Mouse (Mus musculus): ENCODE measurements around the gene Slc1a6. TPM values are rescaled to one million over a fixed set of nuclear protein-coding genes. Genes with fewer than 3 reads are reported as not detected.

The Slc1a6 gene
- total and polyA plus RNA-seq, 2 experiments from 2014 or later, result 41.3 to 79.2 TPM

- Histone ChIP-seq H3K4me2 (ENCODE audit: low read depth, low read length) (no peak overlapping the region), H3K36me3 (ENCODE audit: insufficient read depth, low read length) (no peaks in the 10 kb centered on the region), H3K27me3 (ENCODE audit: insufficient read depth, low read length) (no peaks in the 10 kb centered on the region), H3K9ac (replicated peaks; ENCODE audit: low read length) (no peak overlapping the region), H3K9me3 (ENCODE audit: low read length) (no peaks in the 10 kb centered on the region), H3K4me1 (ENCODE audit: insufficient read depth, low read length) (0 out of 2 replicates have a peak, but pooled peaks cover 3% of the 10 kb centered on the region), H3K27ac (no peak overlapping the region), H3K4me3 (ENCODE audit: low read length) (no peak overlapping the region)
- DNase-seq (ENCODE audit: low spot score) (no peak), ATAC-seq (no peak)
- no peak for TF ChIP-seq CTCF (IDR thresholded peaks at IDR 0.05; ENCODE audit: low read depth)
- 94% methylated on average over 6 of the region's 6 CpGs for WGBS
Observed at GRCm38 (mm10) chr10:78748946-78749345, 31.4 kb upstream of the Slc1a6 start.

DNA sequence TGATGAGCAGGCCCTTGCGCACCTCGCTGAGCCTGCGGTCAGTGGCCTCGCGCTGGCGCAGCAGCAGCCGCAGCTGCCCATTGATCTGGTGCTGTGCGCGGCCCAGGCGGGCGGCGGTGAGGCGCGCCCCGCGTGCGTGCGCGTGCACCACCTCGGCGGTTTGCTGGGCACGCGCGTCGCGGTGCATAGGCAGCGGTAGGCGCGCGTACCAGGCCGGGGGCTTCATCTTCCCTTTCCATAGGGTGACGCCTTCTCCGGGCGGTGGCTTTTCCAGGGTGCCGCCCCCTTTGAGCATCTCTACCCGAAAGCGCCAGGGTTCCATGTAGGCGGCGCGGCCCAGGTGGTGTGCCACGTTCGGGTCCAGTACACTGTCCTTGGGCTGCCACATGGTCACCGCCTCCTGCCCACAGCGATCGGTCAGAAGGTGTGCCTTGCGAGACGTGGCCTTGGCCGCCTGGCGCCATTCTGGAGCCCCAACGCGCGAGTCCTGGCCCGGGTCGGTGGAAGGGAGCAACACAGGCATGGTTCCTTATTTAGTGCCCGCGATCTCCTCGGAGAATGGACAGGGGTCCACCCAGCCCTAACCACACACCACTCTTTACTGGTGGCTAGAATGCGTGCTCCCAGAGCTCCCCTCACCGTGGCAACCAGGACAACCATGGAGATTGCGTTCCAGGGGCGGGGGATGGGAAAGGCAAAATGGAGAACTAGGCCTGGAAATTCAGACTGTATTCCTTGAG, 27.7 kb upstream of the Slc1a6 start, which contains the start of gene Ccdc105:
TSS of gene Ccdc105 (minus strand) at position 614 of the 740 bp plus-strand sequence.
- Histone ChIP-seq H3K27me3 (ENCODE audit: insufficient read depth, low read length) (no peaks in the 10 kb centered on the region), H3K4me3 (ENCODE audit: low read length) (peak within 1 kb of the TSS; percentile 48), H3K27ac (peak within 1 kb of the TSS; percentile 93), H3K9ac (replicated peaks; ENCODE audit: low read length) (peak within 1 kb of the TSS; percentile 82), H3K36me3 (ENCODE audit: insufficient read depth, low read length) (no peaks in the 10 kb centered on the region), H3K4me1 (ENCODE audit: insufficient read depth, low read length) (0 out of 2 replicates have a peak, but pooled peaks cover 3% of the 10 kb centered on the region), H3K4me2 (ENCODE audit: low read depth, low read length) (peak within 1 kb of the TSS; percentile 86), H3K9me3 (ENCODE audit: low read length) (no peaks in the 10 kb centered on the region)
- peak; percentile 95 for ATAC-seq
- no peak for TF ChIP-seq CTCF (IDR thresholded peaks at IDR 0.05; ENCODE audit: low read depth)
- 1% methylated on average over 58 of the region's 61 CpGs for WGBS
- peak; percentile 95 for DNase-seq (ENCODE audit: low spot score)

- Histone ChIP-seq H3K4me3 (ENCODE audit: low read length) (no peak overlapping the region), H3K4me2 (ENCODE audit: low read depth, low read length) (no peak overlapping the region), H3K36me3 (ENCODE audit: insufficient read depth, low read length) (no peaks in the 10 kb centered on the region), H3K27me3 (ENCODE audit: insufficient read depth, low read length) (no peaks in the 10 kb centered on the region), H3K4me1 (ENCODE audit: insufficient read depth, low read length) (no peaks in the 10 kb centered on the region), H3K9me3 (ENCODE audit: low read length) (no peaks in the 10 kb centered on the region), H3K9ac (replicated peaks; ENCODE audit: low read length) (no peak overlapping the region), H3K27ac (no peak overlapping the region)
- TF ChIP-seq CTCF (IDR thresholded peaks at IDR 0.05; ENCODE audit: low read depth), result peak; percentile 92
- peak; percentile 86 for DNase-seq (ENCODE audit: low spot score)
- ATAC-seq, result no peak
- 35% methylated on average over 6 of the region's 6 CpGs for WGBS
Observed at GRCm38 (mm10) chr10:78756021-78756420, 24.3 kb upstream of the Slc1a6 start.

DNA sequence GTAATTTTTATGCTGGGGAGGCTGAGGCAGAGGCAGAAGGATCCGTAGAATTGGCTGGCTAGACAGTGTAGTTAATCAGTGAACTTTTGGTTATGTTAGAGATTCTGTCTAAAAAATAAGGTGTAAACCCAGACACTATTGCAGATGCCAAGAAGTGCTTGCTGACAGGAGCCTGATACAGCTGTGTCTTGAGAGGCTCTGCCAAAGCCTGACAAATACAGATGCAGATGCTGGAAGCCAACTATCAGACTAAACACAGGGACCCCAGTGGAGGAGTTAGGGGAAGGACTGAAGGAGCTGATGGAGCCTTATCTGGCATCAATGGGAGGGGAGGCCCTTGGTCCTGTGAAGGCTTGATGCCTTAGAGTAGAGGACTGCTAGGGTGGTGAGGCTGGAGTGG, 14.7 kb upstream of the Slc1a6 start:
- ATAC-seq, result no peak
- Histone ChIP-seq H3K9ac (replicated peaks; ENCODE audit: low read length) (no peak overlapping the region), H3K27me3 (ENCODE audit: insufficient read depth, low read length) (no peaks in the 10 kb centered on the region), H3K9me3 (ENCODE audit: low read length) (no peaks in the 10 kb centered on the region), H3K36me3 (ENCODE audit: insufficient read depth, low read length) (no peaks in the 10 kb centered on the region), H3K27ac (no peak overlapping the region), H3K4me2 (ENCODE audit: low read depth, low read length) (no peak overlapping the region), H3K4me1 (ENCODE audit: insufficient read depth, low read length) (no peaks in the 10 kb centered on the region), H3K4me3 (ENCODE audit: low read length) (no peak overlapping the region)
- DNase-seq (ENCODE audit: low spot score), result no peak
- TF ChIP-seq CTCF (IDR thresholded peaks at IDR 0.05; ENCODE audit: low read depth), result no peak
- WGBS, result 88% methylated on average over 1 of the region's 1 CpGs

DNA sequence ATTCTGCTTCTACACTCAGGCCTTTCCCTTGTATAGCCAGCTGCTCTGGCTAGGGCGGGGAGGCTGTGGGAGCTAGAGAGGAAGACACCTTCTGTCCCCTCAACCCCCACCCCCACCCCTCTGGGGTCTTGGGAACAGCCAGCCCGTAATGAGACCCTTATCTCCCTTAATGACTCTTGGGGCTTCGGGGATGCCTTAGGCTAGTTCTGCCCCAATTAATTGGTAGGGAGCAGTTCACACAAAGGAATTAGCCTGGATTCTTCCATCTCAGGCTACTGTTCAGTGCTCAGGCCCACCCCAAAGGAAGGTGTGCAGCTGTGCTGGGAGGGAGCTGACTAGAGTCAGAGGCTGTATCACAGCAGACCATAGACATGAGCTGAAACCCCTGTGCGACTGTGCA, 4.5 kb upstream of the Slc1a6 start:
- ATAC-seq (no peak), DNase-seq (ENCODE audit: low spot score) (peak; percentile 7)
- Histone ChIP-seq H3K27me3 (ENCODE audit: insufficient read depth, low read length) (no peaks in the 10 kb centered on the region), H3K36me3 (ENCODE audit: insufficient read depth, low read length) (no peaks in the 10 kb centered on the region), H3K9ac (replicated peaks; ENCODE audit: low read length) (no peak overlapping the region), H3K4me3 (ENCODE audit: low read length) (no peak overlapping the region), H3K4me1 (ENCODE audit: insufficient read depth, low read length) (no peaks in the 10 kb centered on the region), H3K9me3 (ENCODE audit: low read length) (no peaks in the 10 kb centered on the region), H3K27ac (no peak overlapping the region), H3K4me2 (ENCODE audit: low read depth, low read length) (no peak overlapping the region)
- whole genome bisulfite sequencing, result 55% methylated on average over 4 of the region's 4 CpGs
- TF ChIP-seq CTCF (IDR thresholded peaks at IDR 0.05; ENCODE audit: low read depth), result no peak

DNA sequence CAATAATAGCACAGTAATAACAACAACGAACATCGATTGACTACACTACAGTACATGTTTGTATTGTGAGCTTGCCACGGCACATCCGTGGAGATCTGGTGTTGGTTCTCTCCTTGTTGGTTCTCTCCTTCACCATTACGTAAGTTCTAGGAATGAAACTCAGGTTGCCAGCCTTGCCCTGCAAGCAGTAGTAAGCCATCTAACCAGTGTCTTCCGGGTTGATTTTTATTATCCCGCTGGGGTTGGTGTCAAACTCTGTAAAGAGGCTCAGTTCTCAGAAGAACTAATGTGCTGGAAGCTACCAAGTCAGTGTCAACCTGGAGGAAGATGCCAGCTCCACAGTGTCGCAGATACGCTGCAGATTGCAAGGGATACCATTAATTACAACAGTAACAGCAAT, 769 bp upstream of the Slc1a6 start:
- Histone ChIP-seq H3K36me3 (ENCODE audit: insufficient read depth, low read length) (no peaks in the 10 kb centered on the region), H3K27me3 (ENCODE audit: insufficient read depth, low read length) (no peaks in the 10 kb centered on the region), H3K27ac (peak overlapping the region; percentile 70; the same call in 1 of the 2 replicates), H3K9ac (replicated peaks; ENCODE audit: low read length) (peak overlapping the region; percentile 72; the same call in 1 of the 2 replicates), H3K4me3 (ENCODE audit: low read length) (peak overlapping the region; percentile 66), H3K4me2 (ENCODE audit: low read depth, low read length) (peak overlapping the region; percentile 95), H3K9me3 (ENCODE audit: low read length) (no peaks in the 10 kb centered on the region), H3K4me1 (ENCODE audit: insufficient read depth, low read length) (no peaks in the 10 kb centered on the region; the same call in 1 of the 2 replicates)
- 55% methylated on average over 9 of the region's 9 CpGs for WGBS
- DNase-seq (ENCODE audit: low spot score), result no peak
- ATAC-seq, result no peak
- TF ChIP-seq CTCF (IDR thresholded peaks at IDR 0.05; ENCODE audit: low read depth), result no peak

- Histone ChIP-seq H3K36me3 (ENCODE audit: insufficient read depth, low read length) (no peaks in the 10 kb centered on the region), H3K4me3 (ENCODE audit: low read length) (peak overlapping the region; percentile 37), H3K4me1 (ENCODE audit: insufficient read depth, low read length) (no peaks in the 10 kb centered on the region; the same call in 1 of the 2 replicates), H3K9me3 (ENCODE audit: low read length) (no peaks in the 10 kb centered on the region), H3K27me3 (ENCODE audit: insufficient read depth, low read length) (no peaks in the 10 kb centered on the region), H3K9ac (replicated peaks; ENCODE audit: low read length) (peak overlapping the region; percentile 56), H3K27ac (peak overlapping the region; percentile 81), H3K4me2 (ENCODE audit: low read depth, low read length) (peak overlapping the region; percentile 59)
- 4% methylated on average over 22 of the region's 22 CpGs for WGBS
- ATAC-seq (peak; percentile 99), DNase-seq (ENCODE audit: low spot score) (peak; percentile 94)
- TF ChIP-seq CTCF (IDR thresholded peaks at IDR 0.05; ENCODE audit: low read depth), result peak; percentile 38; the same call in 1 of the 2 replicates
Observed at GRCm38 (mm10) chr10:78787566-78788087, 7.3 kb downstream of the Slc1a6 start.

Measured in hindbrain, postnatal 0 days (tissue).